Mouse (Mus musculus) common myeloid progenitor, adult 5-6 weeks (primary cell): ENCODE measurements around the gene Cldnd2. TPM values are rescaled to one million over a fixed set of nuclear protein-coding genes. Genes with fewer than 3 reads are reported as not detected.

ENCODE experiments used
- ATAC-seq: replicated peaks from 2 replicates; pipeline ENCODE4 v1.8.0; 2016; ENCODE audit warnings: low read depth, mild to moderate bottlenecking, moderate TSS enrichment, inconsistent platforms; ENCODE audit not compliant: poor library complexity, severe bottlenecking
- total RNA-seq: library from RNA; stranded (forward); fragments of 200-1000, 187-1606 nt; gene quantifications from 2 replicates; pipeline ENCODE4 v1.2.3, GENCODE M21; 2017

The Cldnd2 gene
- total RNA-seq, 1 experiment from 2014 or later: 2.9 TPM

- peak; percentile 52; the same call in 1 of the 2 replicates for ATAC-seq
These were observed 42.7 kb downstream of the Cldnd2 start for GRCm38 (mm10) chr7:43483236-43483635.

GRCm38 (mm10) chr7:43488646-43489045 is 48.1 kb downstream of the Cldnd2 start:
- no peak for ATAC-seq

GRCm38 (mm10) chr7:43489631-43490125 is 49.1 kb downstream of the Cldnd2 start, which contains the start of gene Iglon5:
Iglon5 (minus strand) TSS chr7:43490075.
- ATAC-seq: no peak

GRCm38 (mm10) chr7:43490182-43490584 is 49.6 kb downstream of the Cldnd2 start:
- ATAC-seq: no peak

- ATAC-seq: no peak
These were observed 50.3 kb downstream of the Cldnd2 start for GRCm38 (mm10) chr7:43490861-43491260.

Other genes starting within 250 kb of the Cldnd2 start
- gene Zfp715, start 127.5 kb upstream of the Cldnd2 start, total RNA-seq: 20.1 and 36.6 TPM in 2 replicates
- 18.8 and 22.1 TPM in 2 replicates for gene Siglecf, start 89.4 kb upstream of the Cldnd2 start, total RNA-seq
- gene Siglecg, start 32.6 kb upstream of the Cldnd2 start, total RNA-seq: 1.6 TPM in 2 replicates
- gene Lim2, start 13.1 kb upstream of the Cldnd2 start, total RNA-seq: 1.4 TPM in 1 of 2 replicates, not detected in the other
- gene Nkg7, start 3.7 kb upstream of the Cldnd2 start, total RNA-seq: 154 and 175 TPM in 2 replicates
- gene Etfb, start 3.3 kb downstream of the Cldnd2 start, total RNA-seq: 481 and 496 TPM in 2 replicates
- gene Gm45233, start 3.3 kb downstream of the Cldnd2 start, total RNA-seq: 2.6 and 8.0 TPM in 2 replicates
- 3.9 and 8.6 TPM in 2 replicates for gene Vsig10l, start 22.4 kb downstream of the Cldnd2 start, total RNA-seq
- not detected in 2 replicates for gene Iglon5, start 49.3 kb downstream of the Cldnd2 start, total RNA-seq
- not detected in 2 replicates for gene 4931406B18Rik, start 65.2 kb downstream of the Cldnd2 start, total RNA-seq
- 3.9 and 5.8 TPM in 2 replicates for gene Cd33, start 103.6 kb downstream of the Cldnd2 start, total RNA-seq
- 1.4 and 1.5 TPM in 2 replicates for gene Zfp658, start 121.5 kb downstream of the Cldnd2 start, total RNA-seq
- gene Zfp719, start 138.8 kb downstream of the Cldnd2 start, total RNA-seq: 7.8 and 8.1 TPM in 2 replicates
- gene Zfp819, start 166.4 kb downstream of the Cldnd2 start, total RNA-seq: 0.09 TPM in 1 of 2 replicates, not detected in the other
- gene Ceacam18, start 193.9 kb downstream of the Cldnd2 start, total RNA-seq: not detected in 2 replicates
- 0.64 and 0.82 TPM in 2 replicates for gene Siglece, start 219.4 kb downstream of the Cldnd2 start, total RNA-seq
- 8.1 and 9.3 TPM in 2 replicates for gene Ctu1, start 231.2 kb downstream of the Cldnd2 start, total RNA-seq
- not detected in 2 replicates for gene Klk14, start 249.6 kb downstream of the Cldnd2 start, total RNA-seq